Mouse (Mus musculus): ENCODE data around the gene Bcl2l11. TPM values are rescaled to one million over a fixed set of nuclear protein-coding genes. Genes with fewer than 3 reads are reported as not detected.
"Not testable (repeated sequence)": the region's sequence is repeated elsewhere in the genome, so short reads cannot be mapped to it uniquely, and the experiment has no call there.

Bcl2l11 gene
- polyA plus RNA-seq, 1 experiment from 2014 or later = 4.9 TPM

DNA sequence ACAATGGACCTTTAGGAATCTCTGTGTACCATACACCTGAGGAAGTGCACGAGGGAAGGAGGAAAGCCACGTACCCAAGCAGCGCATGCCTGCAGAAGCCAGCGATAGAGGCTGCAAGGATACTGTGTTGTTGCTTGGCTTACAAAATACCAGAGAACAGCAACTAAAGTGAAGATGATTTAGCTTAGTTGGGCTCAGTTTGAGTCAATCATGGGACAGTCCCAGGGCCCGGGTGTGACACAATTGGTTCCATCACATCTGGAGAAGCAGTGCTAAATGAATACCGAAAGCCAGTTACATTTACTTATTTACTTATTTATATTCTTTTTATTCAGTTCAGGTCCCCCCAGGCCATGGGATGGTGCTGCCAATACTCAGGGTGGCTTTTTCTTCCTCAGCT lies 49.8 kb downstream of the Bcl2l11 start:
- Histone ChIP-seq H3K36me3 (replicated peaks) (no peaks in the 10 kb centered on the region), H3K4me3 (replicated peaks) (no peak overlapping the region), H3K9ac (no peak overlapping the region), H3K4me1 (replicated peaks) (peaks cover 63% of the 10 kb centered on the region), H3K27ac (replicated peaks) (peak overlapping the region; percentile 74; the same call in 1 of the 2 replicates), H3K27me3 (no peaks in the 10 kb centered on the region), H3K9me3 (replicated peaks) (no peaks in the 10 kb centered on the region), H3K4me2 (no peak overlapping the region)
- ATAC-seq (ENCODE audit: insufficient read depth) = no peak
- 72% methylated on average over 6 of the region's 6 CpGs for WGBS (ENCODE audit: insufficient replicate concordance)

DNA sequence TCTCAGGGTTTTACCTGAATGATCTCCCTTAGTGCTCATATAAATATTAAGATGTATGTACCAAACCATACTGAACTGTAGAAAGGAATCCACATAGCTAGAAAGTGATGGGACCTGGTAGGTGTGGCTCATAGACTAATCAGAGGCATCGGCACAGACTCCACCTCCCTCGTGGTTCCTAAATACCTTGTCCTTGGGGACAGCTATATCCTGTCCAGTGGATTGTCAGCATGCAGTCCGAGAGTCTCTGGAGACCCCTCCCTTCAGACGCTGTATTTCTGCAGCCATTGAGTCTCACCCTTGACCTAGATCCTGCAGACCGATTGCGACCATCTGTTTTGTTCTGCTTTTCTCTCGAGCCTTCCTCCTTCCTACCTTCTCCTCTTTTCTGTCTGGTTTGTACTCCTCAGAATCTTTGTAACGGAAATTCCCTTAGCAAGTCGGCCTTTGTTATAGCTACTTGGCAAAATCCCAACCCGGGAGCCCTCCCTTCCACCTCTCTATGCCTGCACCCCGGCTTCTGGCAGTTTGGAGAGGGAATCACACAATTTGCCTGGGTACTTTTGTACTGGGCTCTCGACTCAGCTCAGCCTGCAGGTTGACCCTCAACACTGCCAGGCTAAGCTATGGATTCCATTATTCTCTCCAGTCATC lies 50.7 kb downstream of the Bcl2l11 start:
- Histone ChIP-seq H3K4me1 (replicated peaks) (peaks cover 63% of the 10 kb centered on the region), H3K27ac (replicated peaks) (no peak overlapping the region), H3K4me2 (no peak overlapping the region), H3K27me3 (no peaks in the 10 kb centered on the region), H3K9ac (no peak overlapping the region), H3K9me3 (replicated peaks) (no peaks in the 10 kb centered on the region), H3K4me3 (replicated peaks) (no peak overlapping the region), H3K36me3 (replicated peaks) (no peaks in the 10 kb centered on the region)
- ATAC-seq (ENCODE audit: insufficient read depth) = no peak
- WGBS (ENCODE audit: insufficient replicate concordance) = 34% methylated on average over 12 of the region's 12 CpGs

DNA sequence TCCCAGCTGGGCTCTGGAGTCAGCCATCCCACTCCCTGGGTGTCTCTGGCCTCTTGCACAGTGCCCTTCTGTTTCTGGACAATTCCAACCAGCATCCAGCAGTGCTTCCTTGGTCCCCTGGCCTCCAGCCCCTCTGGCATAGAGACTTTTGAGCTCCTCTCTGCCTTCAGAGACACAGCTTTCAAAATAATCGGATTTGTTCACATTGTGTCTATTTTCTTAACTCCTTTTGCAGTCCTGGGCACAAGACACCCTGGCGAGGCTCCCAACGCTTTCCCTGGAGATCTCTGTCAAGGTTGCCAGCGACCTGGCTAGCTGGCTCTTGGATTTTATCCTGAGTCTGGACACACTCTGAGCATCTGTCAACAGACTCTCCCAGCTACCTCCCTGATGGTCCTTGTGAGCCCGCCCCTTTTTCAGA lies 51.4 kb downstream of the Bcl2l11 start:
- H3K36me3 ChIP-seq (replicated peaks) = no peaks in the 10 kb centered on the region
- H3K27ac ChIP-seq (replicated peaks) = no peak overlapping the region
- H3K4me1 ChIP-seq (replicated peaks) = peaks cover 62% of the 10 kb centered on the region
- no peak overlapping the region for H3K4me3 ChIP-seq (replicated peaks)
- no peak overlapping the region for H3K9ac ChIP-seq
- H3K27me3 ChIP-seq = no peaks in the 10 kb centered on the region
- 69% methylated on average over 5 of the region's 5 CpGs for WGBS (ENCODE audit: insufficient replicate concordance)
- no peak overlapping the region for H3K4me2 ChIP-seq
- no peak for ATAC-seq (ENCODE audit: insufficient read depth)
- no peaks in the 10 kb centered on the region for H3K9me3 ChIP-seq (replicated peaks)

DNA sequence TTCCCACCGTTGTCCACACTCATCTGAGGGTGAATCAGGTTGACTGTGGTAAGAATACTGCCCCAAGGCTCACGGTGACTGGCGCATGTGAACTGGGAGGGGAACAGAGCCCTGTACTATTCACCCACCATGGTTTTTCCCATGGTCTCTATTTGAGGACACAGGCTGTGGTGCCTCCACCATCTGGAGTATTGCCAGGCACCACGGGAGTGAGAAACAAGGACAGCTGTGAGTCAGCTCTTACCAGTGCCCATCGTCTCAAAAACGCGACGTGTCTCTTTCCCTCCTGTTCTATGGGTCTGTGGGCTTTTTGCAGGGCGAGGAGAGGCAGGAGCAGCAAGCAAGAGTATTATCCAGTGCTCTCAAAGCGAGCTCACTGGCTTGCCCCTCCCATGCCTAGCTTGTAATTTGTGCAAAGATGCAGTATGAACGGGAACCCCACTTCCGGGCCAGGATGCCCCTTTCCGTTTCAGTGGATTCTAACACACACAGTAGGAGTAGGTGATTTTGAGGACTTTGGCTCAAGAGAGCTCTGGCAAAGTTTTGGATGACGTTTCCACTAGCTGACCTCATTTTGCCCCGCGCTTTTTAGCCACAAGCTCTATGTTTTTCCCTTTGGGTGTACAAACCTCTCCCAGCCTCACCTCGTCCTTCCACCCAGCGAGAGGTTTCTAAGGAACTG lies 53.4 kb downstream of the Bcl2l11 start:
- 59% methylated on average over 18 of the region's 18 CpGs for WGBS (ENCODE audit: insufficient replicate concordance)
- Histone ChIP-seq H3K27me3 (no peaks in the 10 kb centered on the region), H3K36me3 (replicated peaks) (no peaks in the 10 kb centered on the region), H3K9me3 (replicated peaks) (no peaks in the 10 kb centered on the region), H3K4me2 (no peak overlapping the region), H3K4me1 (replicated peaks) (peaks cover 44% of the 10 kb centered on the region), H3K9ac (no peak overlapping the region), H3K27ac (replicated peaks) (no peak overlapping the region), H3K4me3 (replicated peaks) (no peak overlapping the region)
- ATAC-seq (ENCODE audit: insufficient read depth) = no peak

DNA sequence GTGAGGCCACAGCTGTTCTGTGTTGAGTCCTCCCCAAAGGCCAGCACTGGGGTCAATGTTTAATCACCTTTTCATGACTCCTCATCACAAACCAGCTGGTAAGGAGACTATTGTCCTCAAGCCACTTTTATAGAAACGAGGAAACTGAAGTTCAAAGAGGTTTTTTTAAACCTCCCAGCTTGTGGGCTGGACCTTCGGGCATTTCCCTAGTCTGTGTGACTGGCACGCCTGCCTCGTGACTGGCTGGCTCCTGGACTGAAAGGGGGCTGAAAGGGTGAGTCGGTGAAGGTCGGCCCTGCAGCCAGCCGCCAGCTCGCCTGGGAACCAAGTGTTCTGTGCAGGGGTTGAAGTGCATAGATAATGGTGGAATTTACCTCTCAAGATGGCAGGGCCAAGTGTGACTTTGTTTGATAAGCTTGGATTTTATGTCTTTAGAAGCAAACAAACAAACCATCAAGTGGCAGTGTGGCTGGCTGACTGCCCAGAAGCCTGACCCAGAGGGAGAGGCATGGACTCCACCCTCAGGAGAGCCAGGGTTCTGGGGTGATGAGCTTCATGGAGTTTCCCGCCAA lies 54.1 kb downstream of the Bcl2l11 start:
- no peak overlapping the region for H3K27ac ChIP-seq (replicated peaks)
- no peak overlapping the region for H3K4me3 ChIP-seq (replicated peaks)
- no peaks in the 10 kb centered on the region for H3K27me3 ChIP-seq
- H3K4me1 ChIP-seq (replicated peaks) = peaks cover 43% of the 10 kb centered on the region
- H3K9me3 ChIP-seq (replicated peaks) = no peaks in the 10 kb centered on the region
- peak; percentile 68 for ATAC-seq (ENCODE audit: insufficient read depth)
- WGBS (ENCODE audit: insufficient replicate concordance) = 7% methylated on average over 9 of the region's 9 CpGs
- H3K4me2 ChIP-seq = no peak overlapping the region
- no peak overlapping the region for H3K9ac ChIP-seq
- H3K36me3 ChIP-seq (replicated peaks) = no peaks in the 10 kb centered on the region

DNA sequence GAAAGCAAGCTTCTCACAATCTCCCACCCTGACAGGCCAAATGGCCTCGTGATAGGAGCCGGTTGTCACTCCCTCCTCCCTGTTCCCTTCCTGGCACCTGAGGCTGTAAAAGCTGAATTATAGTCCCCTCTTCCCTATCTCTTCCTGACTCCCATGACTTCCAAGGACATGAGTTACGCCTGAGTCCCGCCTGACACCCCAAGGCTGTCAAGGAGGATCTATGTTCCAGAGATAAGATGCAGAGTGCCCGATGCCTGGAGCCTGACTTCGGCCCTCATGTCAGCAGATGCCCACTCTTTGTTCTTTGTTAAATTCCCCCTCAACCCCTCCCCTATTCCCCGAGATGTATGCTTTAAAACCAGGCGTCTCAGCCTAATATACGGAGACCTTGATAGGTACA lies 56.3 kb downstream of the Bcl2l11 start:
- peaks cover 22% of the 10 kb centered on the region for H3K4me1 ChIP-seq (replicated peaks)
- 67% methylated on average over 9 of the region's 9 CpGs for WGBS (ENCODE audit: insufficient replicate concordance)
- H3K4me2 ChIP-seq; H3K27me3 ChIP-seq; H3K4me3 ChIP-seq (replicated peaks); ATAC-seq (ENCODE audit: insufficient read depth); H3K36me3 ChIP-seq (replicated peaks); H3K27ac ChIP-seq (replicated peaks); H3K9me3 ChIP-seq (replicated peaks); H3K9ac ChIP-seq: not testable (repeated sequence)

DNA sequence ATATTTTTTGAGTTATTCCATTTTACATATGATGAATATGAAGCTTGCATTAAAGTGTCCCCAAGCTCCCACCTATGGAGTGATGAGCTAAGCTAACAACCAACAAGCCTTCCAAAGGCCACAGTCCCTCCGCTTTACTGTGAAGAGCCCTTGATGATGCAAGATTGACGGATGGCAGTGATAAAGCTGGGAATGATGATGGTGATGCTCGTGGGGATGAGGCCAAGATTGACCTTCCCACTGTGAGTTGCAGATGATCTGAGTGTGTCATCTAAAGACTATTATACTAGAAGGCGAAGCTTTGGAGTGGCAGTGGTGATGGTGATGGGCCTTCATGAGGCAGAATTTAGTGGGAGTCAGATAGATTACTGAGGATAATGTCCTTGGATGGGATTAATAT lies 56.9 kb downstream of the Bcl2l11 start:
- Histone ChIP-seq H3K27ac (replicated peaks) (no peak overlapping the region), H3K36me3 (replicated peaks) (no peaks in the 10 kb centered on the region), H3K9me3 (replicated peaks) (no peaks in the 10 kb centered on the region), H3K4me1 (replicated peaks) (peaks cover 17% of the 10 kb centered on the region), H3K4me3 (replicated peaks) (no peak overlapping the region), H3K9ac (no peak overlapping the region), H3K4me2 (no peak overlapping the region), H3K27me3 (no peaks in the 10 kb centered on the region)
- WGBS (ENCODE audit: insufficient replicate concordance) = 61% methylated on average over 4 of the region's 4 CpGs
- no peak for ATAC-seq (ENCODE audit: insufficient read depth)

DNA sequence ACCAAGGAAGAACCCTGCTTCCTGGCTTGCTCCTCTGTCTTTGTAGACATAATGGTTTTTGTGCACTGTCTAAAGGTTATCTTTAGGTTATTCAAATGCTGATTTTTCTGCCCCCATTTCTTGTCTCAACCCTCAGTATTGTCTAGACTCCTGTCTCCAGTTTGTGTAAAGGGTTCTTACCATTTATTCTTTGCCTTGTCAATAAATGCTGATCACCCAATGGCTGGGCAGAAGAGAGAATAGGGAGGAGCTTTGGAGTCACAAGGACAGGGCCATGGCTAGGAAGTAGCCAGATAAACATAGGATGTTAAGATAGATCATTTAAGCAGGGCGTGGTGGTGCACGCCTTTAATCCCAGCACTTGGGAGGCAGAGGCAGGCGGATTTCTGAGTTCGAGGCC lies 57.9 kb downstream of the Bcl2l11 start:
- H3K4me1 ChIP-seq (replicated peaks) = peaks cover 14% of the 10 kb centered on the region
- H3K27me3 ChIP-seq = no peaks in the 10 kb centered on the region
- H3K9me3 ChIP-seq (replicated peaks) = no peaks in the 10 kb centered on the region
- no peak overlapping the region for H3K9ac ChIP-seq
- 72% methylated on average over 4 of the region's 4 CpGs for WGBS (ENCODE audit: insufficient replicate concordance)
- H3K4me2 ChIP-seq = no peak overlapping the region
- no peak overlapping the region for H3K27ac ChIP-seq (replicated peaks)
- H3K4me3 ChIP-seq (replicated peaks) = no peak overlapping the region
- ATAC-seq (ENCODE audit: insufficient read depth) = no peak
- no peaks in the 10 kb centered on the region for H3K36me3 ChIP-seq (replicated peaks)

DNA sequence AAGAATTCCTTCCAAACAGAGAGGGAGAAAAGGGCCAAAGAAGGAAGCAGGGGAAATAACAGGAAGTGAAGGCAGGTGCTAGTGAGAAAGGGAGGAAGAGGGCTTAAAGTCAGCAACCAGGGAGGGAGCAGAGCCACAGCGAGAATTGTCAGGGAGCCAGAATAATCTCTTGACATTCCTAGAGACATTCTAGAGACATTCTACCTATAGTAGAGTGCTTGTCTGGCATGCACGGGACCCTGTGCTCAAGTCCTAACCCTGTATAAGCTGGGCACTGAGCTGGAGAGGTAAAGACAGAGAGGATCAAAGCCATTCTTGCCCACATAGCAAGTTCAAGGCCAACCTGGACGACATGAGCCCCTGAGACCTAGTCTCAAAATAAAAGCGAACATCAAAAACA lies 60.1 kb downstream of the Bcl2l11 start:
- 46% methylated on average over 4 of the region's 4 CpGs for WGBS (ENCODE audit: insufficient replicate concordance)
- no peak overlapping the region for H3K4me3 ChIP-seq (replicated peaks)
- H3K27me3 ChIP-seq = no peaks in the 10 kb centered on the region
- H3K4me2 ChIP-seq = no peak overlapping the region
- H3K9me3 ChIP-seq (replicated peaks) = no peaks in the 10 kb centered on the region
- H3K27ac ChIP-seq (replicated peaks) = no peak overlapping the region
- no peaks in the 10 kb centered on the region for H3K36me3 ChIP-seq (replicated peaks)
- no peak overlapping the region for H3K9ac ChIP-seq
- H3K4me1 ChIP-seq (replicated peaks) = no peaks in the 10 kb centered on the region; the same call in 1 of the 2 replicates
- ATAC-seq (ENCODE audit: insufficient read depth) = no peak

DNA sequence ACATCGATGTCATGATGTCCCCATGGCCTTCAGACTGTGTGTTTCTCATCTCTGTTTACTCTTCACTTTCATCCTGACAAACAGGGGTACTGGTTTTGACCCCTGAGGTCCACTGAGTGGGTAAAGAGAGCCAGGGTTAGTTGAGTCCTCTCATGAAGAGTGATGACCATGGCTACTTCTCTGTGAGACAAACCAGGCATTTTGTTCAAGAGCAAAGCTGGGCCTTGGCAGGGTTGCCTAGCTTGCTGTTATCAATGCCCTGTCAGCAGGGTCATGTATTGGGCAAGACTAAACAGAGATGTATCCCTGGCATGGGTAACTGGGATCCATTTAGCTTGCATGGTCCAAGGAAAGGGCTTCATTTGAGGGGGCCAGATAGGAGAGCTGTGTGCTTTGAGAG lies 61.4 kb downstream of the Bcl2l11 start:
- Histone ChIP-seq H3K9me3 (replicated peaks) (no peaks in the 10 kb centered on the region), H3K27me3 (no peaks in the 10 kb centered on the region), H3K4me3 (replicated peaks) (no peak overlapping the region), H3K36me3 (replicated peaks) (no peaks in the 10 kb centered on the region), H3K4me1 (replicated peaks) (peaks cover 2% of the 10 kb centered on the region), H3K9ac (no peak overlapping the region), H3K4me2 (no peak overlapping the region), H3K27ac (replicated peaks) (no peak overlapping the region)
- WGBS (ENCODE audit: insufficient replicate concordance) = 77% methylated on average over 1 of the region's 1 CpGs
- 0 out of 2 replicates have a peak, but pooled peaks have one; percentile 46 for ATAC-seq (ENCODE audit: insufficient read depth)

DNA sequence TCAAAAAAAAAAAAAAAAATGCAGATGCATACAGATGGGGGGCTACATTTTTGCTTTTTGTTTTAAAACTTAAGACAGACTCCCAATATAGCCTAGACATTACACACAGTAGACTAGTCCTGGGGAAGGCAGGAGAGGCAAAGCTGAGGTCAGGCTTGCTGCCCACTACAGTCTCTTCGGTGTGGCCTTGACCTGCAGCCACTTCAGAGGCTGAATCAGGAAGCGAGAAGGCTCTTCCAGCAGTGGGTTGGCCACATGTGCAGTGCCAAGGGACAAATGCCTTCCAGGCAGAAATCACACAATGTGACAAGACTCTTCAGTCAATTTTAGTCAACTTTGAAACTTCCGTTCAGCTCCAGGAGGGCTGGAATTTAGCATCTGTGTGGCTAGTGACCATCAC lies 62.6 kb downstream of the Bcl2l11 start:
- no peak overlapping the region for H3K4me2 ChIP-seq
- H3K9ac ChIP-seq = no peak overlapping the region
- H3K36me3 ChIP-seq (replicated peaks) = no peaks in the 10 kb centered on the region
- H3K4me1 ChIP-seq (replicated peaks) = peaks cover 2% of the 10 kb centered on the region
- H3K27me3 ChIP-seq = no peaks in the 10 kb centered on the region
- no peaks in the 10 kb centered on the region for H3K9me3 ChIP-seq (replicated peaks)
- no peak overlapping the region for H3K4me3 ChIP-seq (replicated peaks)
- H3K27ac ChIP-seq (replicated peaks) = no peak overlapping the region
- 72% methylated on average over 3 of the region's 3 CpGs for WGBS (ENCODE audit: insufficient replicate concordance)
- no peak for ATAC-seq (ENCODE audit: insufficient read depth)
